Mouse (Mus musculus) bone marrow macrophage, adult 2 months (primary cell): ENCODE results near the gene Ntm. TPM values are rescaled to one million over a fixed set of nuclear protein-coding genes. Genes with fewer than 3 reads are reported as not detected.

Experiments used
- H3K27ac ChIP-seq: 2 replicates; pipeline ENCODE4 v1.5.1; 2012; ENCODE audit warnings: low read depth, low read length; ENCODE audit not compliant: insufficient read depth
- H3K4me1 ChIP-seq: 2 replicates; pipeline ENCODE4 v1.6.1; 2012; ENCODE audit warnings: low read length; ENCODE audit not compliant: control insufficient read depth, insufficient read depth
- H3K4me3 ChIP-seq: 2 replicates; pipeline ENCODE4 v1.5.1; 2012; ENCODE audit warnings: mild to moderate bottlenecking, low read length, moderate library complexity; ENCODE audit not compliant: insufficient read depth
- CTCF ChIP-seq: IDR thresholded peaks from 2 replicates; pipeline ENCODE4 v1.5.1; 2012; ENCODE audit warnings: low read depth, mild to moderate bottlenecking, low read length, moderate library complexity
- POLR2A ChIP-seq: IDR thresholded peaks from 2 replicates; pipeline ENCODE4 v1.6.1; 2012; ENCODE audit warnings: mild to moderate bottlenecking, low read depth, low read length, borderline replicate concordance
- polyA plus RNA-seq: library from polyadenylated mRNA; stranded (reverse); fragments of >200 nt; gene quantifications from 2 replicates; pipeline ENCODE4 v1.2.4, GENCODE M21; 2012; ENCODE audit not compliant: missing spikeins, insufficient read depth, insufficient read length

Gene Ntm
- polyA plus RNA-seq, 1 experiment = not detected

GRCm38 (mm10) chr9:29464756-29465155 lies 498.2 kb downstream of the Ntm start:
- Histone ChIP-seq H3K27ac (no peak overlapping the region), H3K4me1 (no peaks in the 10 kb centered on the region), H3K4me3 (no peak overlapping the region)
- no peak for TF ChIP-seq CTCF
- no peak for TF ChIP-seq POLR2A

DNA sequence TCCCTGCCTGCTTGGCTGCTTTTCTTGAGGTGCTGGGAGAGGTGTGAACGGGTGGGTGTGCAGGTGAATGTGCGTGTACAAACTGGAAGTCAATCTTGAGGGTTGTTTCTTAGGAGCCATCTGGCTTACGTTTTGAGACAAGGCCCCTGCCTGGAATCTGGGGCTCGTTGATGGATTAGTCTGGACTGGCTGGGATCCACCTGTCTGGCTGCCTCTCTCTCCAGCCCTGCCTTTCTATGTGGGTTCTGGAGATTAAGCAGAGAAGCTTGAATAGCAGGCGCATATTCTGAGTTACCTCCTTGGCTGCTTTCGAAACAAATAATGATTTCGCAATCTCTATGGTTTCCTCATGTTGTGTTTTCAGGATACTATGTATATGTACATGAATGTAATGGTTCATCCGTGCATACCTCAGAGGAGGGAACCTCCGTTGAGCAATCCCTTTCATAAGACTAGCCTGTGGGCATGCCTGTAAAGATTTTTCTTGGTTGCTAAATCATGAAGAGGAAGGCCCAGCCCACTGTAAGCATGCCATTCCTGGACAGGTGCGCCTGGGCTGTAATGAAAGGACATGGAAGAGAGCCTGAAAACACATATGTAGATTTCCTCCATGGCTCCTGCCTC lies 499.9 kb downstream of the Ntm start:
- no peak overlapping the region for H3K4me3 ChIP-seq
- no peak overlapping the region for H3K27ac ChIP-seq
- TF ChIP-seq CTCF (no peak), POLR2A (no peak)
- H3K4me1 ChIP-seq = no peaks in the 10 kb centered on the region

DNA sequence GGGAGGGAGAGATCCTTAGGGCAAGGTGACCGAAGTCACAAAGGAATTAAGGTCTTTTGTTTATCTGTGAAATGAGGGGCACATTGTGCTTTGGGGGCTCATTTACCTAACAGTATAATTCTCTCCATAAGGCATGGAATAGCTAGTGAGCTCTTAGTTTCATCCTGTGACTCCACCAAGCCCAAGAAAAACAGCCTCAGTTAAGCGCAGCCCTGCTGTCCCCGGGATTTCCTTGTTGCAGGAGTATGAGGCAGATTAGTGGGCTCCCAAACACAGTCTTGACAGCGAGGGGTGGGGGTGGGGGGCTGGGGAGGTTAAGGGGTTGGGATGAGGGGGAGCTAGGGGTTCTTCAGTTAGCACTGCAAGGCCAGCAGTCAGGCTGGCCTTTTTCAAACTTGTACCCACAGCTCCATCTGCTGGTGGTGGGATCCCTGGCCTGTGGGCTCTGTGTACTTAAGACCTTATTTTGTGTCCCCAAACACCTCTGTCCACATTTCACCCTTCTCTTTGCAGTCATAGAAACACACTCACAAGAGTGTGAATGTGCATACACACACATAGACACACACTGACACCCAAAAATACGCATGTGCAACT lies 504.9 kb downstream of the Ntm start:
- no peak overlapping the region for H3K4me3 ChIP-seq
- no peak for TF ChIP-seq CTCF
- TF ChIP-seq POLR2A = no peak
- H3K4me1 ChIP-seq = no peaks in the 10 kb centered on the region

GRCm38 (mm10) chr9:29456014-29456413 lies 506.9 kb downstream of the Ntm start:
- TF ChIP-seq POLR2A (no peak), CTCF (no peak)
- H3K4me1 ChIP-seq = no peaks in the 10 kb centered on the region
- H3K4me3 ChIP-seq = no peak overlapping the region
- no peak overlapping the region for H3K27ac ChIP-seq

More for the DNA sequence above, 504.9 kb downstream of the Ntm start:
- H3K27ac ChIP-seq = no peak overlapping the region

- Histone ChIP-seq H3K27ac (no peak overlapping the region), H3K4me1 (no peaks in the 10 kb centered on the region), H3K4me3 (no peak overlapping the region)
- TF ChIP-seq CTCF (no peak), POLR2A (no peak)
Measured at GRCm38 (mm10) chr9:29451232-29451631, 511.7 kb downstream of the Ntm start.

DNA sequence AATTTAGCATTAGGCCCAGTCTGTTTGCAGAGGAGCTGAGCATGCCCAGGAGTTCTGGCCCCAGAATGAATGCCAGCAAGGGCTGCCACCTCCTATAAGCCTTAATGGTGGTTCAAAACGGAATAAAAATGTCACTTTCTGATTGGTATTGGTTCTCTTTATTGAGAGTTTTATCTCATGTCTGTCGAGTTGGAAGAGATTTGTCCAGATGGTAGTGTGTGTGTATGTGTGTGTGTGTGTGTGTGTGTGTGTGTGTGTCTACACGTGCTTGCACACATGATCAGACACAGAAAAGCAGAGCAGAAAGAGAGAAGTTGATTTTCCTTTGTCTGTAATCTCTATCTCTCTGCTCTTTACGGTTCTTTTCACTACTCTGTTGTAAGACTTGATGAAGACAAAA lies 518.9 kb downstream of the Ntm start:
- Histone ChIP-seq H3K4me1 (no peaks in the 10 kb centered on the region), H3K27ac (no peak overlapping the region), H3K4me3 (no peak overlapping the region)
- TF ChIP-seq CTCF (no peak), POLR2A (no peak)

DNA sequence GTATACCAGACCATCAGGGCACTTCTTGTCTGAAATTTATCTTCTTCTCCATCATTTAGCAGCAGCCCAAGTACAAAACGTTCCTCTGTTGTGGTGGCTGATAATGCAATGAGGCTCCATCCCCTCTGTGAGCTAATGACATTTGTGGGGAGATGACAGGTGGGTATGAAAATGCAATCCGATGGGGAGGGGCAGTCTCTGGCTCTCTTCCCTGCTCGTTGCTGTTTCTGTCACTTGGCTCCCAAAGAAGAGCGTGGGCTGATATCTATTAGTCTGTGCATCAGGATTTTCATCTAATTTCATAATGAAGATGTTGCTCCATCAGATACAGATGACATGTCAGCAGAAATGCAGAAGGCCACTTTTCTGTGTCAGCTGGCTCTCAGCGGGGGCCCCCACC lies 523.5 kb downstream of the Ntm start:
- no peak overlapping the region for H3K27ac ChIP-seq
- H3K4me1 ChIP-seq = no peaks in the 10 kb centered on the region
- no peak overlapping the region for H3K4me3 ChIP-seq
- TF ChIP-seq POLR2A (no peak), CTCF (no peak)

GRCm38 (mm10) chr9:29434611-29435010 lies 528.3 kb downstream of the Ntm start:
- Histone ChIP-seq H3K27ac (no peak overlapping the region), H3K4me3 (no peak overlapping the region), H3K4me1 (no peaks in the 10 kb centered on the region)
- no peak for TF ChIP-seq POLR2A

- Histone ChIP-seq H3K27ac (no peak overlapping the region), H3K4me1 (no peaks in the 10 kb centered on the region), H3K4me3 (no peak overlapping the region)
- TF ChIP-seq CTCF = no peak
- no peak for TF ChIP-seq POLR2A
Measured at GRCm38 (mm10) chr9:29433910-29434309, 529.0 kb downstream of the Ntm start.

DNA sequence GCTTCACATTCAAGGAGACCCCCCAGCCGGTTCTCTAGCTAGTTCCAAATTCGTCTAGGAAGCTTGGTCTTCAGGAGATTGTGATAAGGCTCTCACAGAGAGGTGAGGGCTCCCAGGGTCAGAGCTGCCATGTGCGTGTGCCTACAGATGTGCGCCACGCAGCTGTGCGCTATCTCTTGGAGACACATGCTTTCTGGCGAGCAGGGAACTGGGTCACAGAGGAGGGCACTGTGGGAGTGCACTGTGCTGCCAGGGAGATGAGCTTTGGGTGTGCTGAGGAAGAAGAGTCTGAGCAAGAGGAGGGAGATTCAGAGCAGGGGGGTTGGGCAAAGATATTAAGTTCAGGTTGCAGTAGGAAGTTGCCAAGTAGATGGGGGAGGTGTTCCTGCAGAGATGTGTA lies 529.8 kb downstream of the Ntm start:
- Histone ChIP-seq H3K4me1 (no peaks in the 10 kb centered on the region), H3K4me3 (no peak overlapping the region), H3K27ac (no peak overlapping the region)
- TF ChIP-seq CTCF (no peak), POLR2A (no peak)

DNA sequence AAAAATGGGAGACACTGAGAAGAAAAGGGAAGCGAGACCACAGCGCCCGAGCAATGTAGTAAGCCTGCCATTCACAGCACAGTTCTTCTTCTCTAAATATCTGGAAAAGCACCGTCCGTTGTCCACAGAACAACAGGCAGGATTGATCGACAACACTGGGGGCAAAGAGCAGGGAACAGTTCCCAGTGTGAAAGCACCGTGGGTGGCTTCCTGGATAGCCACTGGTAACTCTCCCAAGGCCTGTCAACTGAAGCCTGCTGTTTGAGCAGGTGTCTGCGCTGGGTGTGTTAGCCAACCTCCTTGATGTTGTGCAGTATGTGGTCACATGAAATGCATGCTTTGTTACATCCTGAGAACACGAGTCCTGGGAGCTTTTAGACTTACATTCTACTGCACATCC lies 531.4 kb downstream of the Ntm start:
- TF ChIP-seq CTCF = no peak
- no peak for TF ChIP-seq POLR2A
- Histone ChIP-seq H3K4me3 (no peak overlapping the region), H3K4me1 (no peaks in the 10 kb centered on the region), H3K27ac (no peak overlapping the region)
